Mouse (Mus musculus) left cerebral cortex, adult 11 months (tissue): ENCODE measurements around the gene Ccdc146.
A peak's percentile ranks its signal among the peaks of the same experiment; 100 is the strongest.
"Not testable (repeated sequence)": the region's sequence is repeated elsewhere in the genome, so short reads cannot be mapped to it uniquely, and the experiment has no call there.

Experiments
- DNase-seq: peaks from one replicate; pipeline ENCODE4 v3.0.0; 2022; ENCODE audit warnings: low spot score

The Ccdc146 gene

DNA sequence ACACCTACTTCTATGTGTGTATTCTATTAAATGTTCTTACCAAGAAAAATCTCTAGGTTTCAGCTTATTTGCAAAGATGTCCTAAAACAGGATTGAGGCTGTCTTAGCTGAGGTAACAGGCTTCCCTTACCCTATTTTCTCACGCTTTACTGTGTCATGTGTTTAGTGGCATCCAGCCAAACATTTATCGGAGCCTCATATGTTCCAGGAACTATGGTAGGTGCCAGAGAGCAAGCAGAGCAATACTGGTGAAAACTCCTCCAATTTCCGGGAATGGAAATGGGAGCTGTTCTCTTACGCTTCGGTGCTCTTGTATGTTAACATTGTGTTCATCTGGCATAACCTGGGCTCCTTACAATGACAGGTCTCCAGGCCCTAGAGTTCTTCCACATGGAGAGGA, 92.8 kb downstream of the Ccdc146 start:
- no peak for DNase-seq

DNA sequence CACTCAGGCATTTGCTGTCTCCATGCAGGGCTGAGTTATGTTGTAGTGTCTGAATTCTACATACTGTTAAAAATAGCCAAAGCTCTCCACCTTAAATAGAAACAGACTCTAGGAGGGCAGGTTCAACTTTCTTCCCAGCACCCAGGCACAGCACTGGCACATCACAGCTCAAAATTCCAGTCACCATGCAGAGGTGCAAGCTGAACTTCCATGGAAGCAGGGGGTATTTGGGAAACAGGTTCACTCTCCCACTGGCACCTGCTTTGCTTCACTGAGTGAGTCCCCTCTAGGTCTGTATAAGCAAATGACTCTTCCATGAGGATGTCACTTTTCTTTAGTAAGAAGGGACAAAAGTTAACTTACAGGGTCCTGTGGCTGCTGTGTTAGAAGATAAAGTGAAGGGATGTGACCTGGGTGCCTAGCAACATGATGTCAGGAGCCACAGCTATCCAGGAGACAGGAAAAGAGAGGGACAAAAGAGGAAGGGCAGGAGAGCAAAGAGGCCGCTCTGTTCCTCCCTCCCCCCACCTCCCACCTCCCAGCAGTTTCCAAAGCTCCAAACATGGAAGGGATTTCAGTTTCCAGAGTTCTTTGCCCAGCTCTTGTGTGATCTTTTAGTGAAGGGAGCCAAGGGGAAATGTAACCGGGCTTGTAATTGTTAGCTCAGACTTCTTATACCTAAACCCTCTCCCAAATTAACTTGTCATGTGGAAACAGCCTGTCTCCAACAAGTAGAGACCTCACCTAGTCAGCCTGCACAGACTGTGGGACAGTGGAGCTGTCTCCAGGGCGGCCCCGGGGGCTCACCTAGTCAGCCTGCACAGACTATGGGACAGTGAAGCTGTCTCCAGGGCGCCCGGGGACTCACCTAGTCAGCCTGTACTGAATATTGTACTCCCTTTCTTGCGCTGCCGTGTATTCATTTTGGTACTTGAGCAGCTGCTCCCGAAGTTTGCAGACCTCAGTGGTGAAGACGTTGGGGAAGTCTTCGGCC, 94.5 kb downstream of the Ccdc146 start:
- DNase-seq: no peak

DNA sequence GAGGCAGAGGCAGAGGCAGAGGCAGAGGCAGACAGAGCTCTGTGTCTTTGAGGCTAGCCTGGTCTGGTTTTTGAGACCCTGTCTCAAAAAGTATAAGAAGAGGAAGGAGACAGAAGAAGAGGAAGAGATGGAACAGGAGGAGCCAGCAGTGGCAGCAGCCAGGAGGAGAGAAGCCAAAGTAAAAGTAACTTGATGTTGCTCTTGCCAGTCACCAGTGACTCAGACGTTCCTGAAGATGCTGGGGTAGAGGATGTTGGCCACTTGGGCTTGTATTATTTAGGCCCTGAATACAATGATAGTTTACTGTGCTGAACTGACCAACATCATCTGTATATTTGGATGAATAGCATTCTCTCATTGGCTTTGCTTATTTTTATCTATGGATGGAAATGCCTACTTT, 95.9 kb downstream of the Ccdc146 start:
- DNase-seq: no peak

DNA sequence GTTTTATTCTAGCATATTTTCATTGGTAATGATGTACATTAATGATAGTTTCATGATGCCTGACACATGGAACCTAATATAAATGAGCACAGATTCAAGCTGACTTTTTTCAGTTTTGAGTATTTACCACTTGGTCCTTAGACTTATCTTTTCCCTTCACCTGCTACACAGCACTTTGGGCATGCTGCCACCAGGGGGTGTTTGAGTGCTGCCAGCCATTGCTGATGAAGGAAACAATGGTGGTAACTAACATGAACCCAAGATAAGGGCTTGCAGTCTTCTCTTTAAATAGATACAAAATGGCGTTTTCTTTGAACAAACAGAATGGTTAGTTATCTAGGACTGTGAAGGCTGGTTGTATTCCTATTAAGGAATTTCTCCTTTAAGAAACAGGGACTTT, 98.0 kb downstream of the Ccdc146 start:
- DNase-seq: no peak

DNA sequence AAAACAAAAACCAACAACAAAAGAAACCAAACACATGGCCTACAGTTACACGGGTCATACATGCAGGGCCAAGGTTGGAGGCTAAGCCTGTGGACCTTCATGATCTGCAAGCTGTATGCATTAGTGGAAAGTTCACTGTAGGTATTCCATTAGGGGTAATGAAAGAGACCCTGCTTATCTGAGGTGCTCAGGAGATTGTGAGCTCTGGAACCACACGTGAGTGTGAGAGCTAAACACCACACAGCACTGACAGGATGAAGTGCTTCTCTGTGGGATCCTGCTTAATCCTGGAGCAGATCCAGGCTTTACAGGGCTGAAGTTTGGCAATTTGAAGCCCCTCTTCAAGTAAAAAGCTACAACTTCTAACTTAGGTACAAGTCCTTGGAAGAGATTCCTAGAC, 104.3 kb downstream of the Ccdc146 start:
- no peak for DNase-seq

DNA sequence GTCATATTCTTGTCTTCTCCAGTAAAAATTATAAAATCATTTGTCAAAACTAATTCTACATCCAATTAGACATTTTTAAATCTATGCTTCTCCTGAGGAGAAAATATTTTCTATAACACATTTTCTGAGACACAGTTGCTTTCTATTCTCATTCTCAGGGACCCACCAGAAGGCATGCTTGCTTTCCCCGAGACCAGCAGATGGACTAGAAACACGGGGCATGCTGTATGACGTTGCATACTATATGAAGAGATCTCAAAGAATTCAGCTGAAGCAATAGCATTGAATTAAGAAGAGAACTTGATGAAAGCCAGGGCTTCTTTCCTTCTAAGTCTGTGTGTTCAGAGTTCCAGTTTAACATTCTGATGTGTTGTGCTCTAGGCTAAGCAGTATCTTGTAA, 109.8 kb downstream of the Ccdc146 start:
- DNase-seq: no peak

DNA sequence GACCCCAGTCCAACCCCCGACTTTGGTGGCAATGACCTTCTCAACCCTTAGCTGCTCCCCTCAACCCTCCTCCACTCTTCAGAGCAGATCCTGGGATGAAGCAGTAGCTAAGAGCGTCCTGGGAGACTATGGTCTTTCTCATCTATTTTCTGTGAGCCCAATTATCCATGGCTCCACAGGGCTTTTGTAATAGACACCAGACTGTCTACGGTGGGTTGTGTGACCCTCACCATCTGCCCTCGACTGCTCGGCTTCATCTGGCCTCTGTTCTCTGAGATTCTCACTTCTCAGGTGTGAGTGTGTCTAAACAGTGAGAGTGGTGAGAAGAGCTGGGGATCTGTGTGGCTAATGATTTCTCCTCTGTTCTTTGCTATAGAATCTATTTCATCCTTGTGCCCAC, 117.3 kb downstream of the Ccdc146 start:
- DNase-seq: no peak

DNA sequence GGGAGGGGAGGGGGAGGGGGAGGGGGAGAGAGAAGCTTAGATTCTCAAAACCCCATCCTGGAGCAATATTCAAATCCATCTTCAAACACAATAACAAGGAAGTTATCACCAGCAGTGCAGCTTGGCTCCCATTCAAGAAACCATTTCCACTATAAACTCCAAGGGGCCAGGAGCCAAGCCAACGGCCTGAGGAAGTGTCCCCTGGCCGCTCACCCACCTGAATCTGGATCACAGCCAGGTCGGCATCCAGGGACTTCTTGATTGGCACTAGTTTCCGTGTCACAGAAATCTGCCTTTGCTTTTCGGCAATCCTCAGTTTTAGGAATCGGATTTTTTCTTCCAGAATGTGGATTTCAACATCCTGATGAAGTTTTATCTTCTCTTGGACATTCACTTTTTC, 123.5 kb downstream of the Ccdc146 start:
- DNase-seq: no peak

DNA sequence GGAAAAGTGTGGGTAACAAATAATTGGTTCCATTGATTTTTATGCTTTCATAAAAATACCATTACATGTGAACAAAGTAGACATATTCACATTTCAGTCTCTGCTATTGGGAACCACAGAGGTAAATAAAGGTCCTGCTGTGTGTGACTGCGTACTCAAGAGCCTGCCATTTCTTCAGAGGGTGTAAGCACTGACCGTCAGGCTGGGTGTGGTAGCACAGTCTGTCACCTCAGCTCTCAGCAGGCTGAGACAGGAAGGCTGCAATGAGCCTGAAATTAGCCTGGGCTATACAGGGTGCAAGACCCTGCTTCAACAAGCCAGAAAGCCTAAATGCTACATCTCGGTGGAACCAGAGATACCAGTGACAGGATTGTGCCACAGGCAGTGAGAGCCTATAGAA, 124.4 kb downstream of the Ccdc146 start:
- DNase-seq: no peak

DNA sequence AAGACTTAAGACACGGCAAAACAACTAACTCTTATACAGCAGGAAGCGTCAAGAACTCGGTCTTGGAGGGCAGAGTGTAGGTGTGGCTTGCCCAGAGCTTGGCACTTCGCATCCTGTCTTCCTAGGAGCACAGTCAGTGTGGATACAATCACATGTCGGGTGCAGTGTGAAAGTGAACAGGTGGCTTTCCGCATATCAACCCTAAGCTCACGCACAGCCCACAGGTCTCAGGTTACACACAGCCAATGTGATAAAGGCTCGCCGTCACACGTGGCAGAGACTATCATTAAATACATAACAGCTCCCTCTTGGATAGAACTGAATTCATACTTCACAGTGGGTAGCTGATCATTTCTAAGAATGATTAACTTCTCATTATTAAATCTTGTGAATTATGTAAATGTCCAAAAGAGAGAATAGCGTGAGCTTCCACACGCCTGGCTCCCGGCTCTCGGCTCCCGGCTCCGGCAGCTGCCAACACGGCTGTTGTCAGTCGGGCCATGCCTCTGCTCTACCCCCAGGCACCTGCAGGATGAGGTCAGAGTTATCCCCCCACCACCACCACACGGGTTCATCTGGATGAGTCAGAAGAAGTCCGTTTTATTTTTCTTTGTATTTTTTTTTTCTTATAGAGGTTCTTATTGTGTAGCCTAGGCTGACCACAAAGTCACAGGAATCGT, 125.3 kb downstream of the Ccdc146 start:
- DNase-seq: no peak

DNA sequence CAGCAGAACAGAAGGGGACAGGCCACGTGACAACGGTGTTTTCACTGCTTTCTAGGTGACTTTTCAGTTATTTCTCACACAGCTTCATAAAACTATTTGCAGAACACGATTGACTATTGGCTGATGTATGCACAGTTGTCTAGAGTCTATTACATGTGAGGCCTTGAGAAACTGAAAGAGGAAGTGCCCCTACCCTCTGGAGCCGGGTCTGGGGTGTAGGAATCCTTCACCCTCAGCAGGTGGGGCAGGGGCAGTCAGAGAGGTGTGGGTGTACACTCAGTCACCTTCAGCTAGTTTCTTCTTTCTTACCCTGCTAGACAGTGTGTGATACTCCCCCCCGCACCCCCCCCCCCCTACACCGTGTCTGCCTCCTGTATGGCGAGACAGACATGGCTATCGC, 128.8 kb downstream of the Ccdc146 start:
- DNase-seq: no peak

DNA sequence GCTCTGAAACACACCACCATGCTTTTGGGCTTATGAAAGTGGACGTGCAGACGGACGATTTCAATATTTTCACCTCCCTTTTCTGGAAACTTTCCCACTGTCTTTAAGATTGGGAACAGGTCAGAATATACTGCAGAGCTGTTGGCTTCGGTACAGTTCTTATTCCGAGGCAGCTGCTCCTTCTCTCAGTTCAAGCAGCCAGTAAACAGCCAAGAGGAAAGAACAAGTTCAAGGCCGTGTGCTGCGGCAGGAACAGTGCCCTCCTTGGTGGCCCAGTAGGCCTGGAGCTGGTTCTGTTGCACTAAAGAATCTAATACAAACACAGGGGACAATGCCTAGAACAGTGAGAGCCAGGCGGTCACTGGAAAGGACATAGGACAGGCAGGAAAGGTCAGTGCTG, 133.9 kb downstream of the Ccdc146 start:
- DNase-seq: no peak

DNA sequence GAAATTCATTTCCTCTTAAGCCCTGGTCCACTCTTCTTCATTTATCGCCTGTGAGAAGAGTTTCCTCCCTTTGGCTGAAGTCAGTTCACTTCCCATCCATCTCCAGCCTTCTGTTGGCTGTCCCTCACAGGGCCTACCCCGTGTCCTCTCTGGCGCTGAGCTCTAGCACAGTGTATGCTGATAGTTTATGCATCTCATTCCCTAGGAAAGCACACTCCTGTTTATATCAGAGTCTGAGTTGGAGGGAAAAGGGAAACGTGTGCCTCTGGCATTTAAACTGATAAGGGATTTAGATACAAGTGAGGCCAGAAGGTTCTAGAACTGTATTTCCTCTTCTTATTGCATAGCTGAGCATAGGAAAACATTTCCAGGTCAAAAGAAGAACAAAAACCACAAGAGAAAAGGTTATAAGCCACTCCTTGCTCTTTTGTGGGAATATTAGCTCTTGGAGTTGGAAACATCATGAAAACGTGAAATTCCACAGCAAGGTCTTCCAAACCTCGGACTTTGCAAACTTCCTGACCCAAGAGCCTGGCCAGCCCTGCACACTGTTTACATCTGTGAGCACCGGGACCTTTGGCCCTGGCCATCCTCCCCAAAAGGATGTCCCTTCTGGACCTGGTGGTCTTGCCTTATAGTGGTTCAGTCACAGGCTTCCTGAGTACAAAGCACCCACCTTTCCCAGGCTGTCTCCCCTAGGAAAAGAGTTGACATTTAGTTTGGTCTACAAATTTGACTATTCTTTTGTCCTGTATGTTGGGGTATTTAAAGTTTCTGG, 135.6 kb downstream of the Ccdc146 start:
- DNase-seq: no peak

DNA sequence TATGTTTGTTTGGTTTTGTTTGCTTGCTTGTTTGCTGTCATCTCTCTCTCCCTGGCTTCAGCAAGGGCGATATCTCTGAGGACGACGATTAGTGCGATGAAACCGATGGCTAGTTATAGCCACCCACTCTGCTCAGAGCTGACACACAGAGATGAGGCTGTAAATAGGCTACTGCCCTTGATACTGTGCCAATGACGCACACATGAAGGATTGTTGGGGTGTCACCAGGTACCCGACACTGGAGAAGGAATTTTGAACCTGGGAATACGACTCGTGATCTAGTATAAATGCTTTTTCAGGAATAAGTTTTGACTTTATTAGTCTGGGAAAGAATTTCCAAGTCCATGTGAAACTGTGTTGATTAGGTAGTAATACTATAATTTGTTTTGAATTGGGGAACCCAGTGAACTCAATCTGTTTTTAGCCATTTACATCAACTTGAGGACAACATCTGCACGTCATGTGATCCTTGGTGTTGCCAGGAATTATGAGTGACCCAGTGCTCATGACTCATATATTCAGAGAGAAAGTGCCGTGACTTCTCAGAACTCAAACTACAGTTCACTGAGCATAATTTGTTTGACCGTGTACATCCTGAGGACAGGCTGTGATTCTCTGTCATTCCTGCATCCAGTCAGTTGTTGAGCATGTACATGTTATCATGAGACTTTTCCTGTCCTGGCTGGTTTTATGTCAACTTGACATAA, 141.0 kb downstream of the Ccdc146 start:
- DNase-seq: no peak

DNA sequence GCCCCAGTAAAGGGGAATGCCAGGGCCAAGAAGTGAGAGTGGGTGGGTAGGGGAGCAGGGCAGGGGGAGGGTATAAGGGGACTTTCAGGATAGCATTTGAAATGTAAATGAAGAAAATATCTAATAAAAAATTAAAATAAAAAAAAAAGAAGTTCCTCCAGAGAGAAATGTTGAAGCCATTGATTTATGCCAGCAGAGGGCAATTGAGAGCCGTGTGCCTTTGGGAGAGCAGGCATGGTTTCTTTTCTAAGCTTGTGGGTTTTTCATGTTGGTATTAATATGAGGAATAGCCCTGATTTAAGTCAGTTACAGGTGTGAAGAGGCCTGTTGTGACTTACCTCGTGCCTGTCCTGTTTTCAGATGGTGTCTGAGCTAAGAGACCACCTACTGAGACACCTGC, 146.8 kb downstream of the Ccdc146 start:
- not testable (repeated sequence) for DNase-seq

DNA sequence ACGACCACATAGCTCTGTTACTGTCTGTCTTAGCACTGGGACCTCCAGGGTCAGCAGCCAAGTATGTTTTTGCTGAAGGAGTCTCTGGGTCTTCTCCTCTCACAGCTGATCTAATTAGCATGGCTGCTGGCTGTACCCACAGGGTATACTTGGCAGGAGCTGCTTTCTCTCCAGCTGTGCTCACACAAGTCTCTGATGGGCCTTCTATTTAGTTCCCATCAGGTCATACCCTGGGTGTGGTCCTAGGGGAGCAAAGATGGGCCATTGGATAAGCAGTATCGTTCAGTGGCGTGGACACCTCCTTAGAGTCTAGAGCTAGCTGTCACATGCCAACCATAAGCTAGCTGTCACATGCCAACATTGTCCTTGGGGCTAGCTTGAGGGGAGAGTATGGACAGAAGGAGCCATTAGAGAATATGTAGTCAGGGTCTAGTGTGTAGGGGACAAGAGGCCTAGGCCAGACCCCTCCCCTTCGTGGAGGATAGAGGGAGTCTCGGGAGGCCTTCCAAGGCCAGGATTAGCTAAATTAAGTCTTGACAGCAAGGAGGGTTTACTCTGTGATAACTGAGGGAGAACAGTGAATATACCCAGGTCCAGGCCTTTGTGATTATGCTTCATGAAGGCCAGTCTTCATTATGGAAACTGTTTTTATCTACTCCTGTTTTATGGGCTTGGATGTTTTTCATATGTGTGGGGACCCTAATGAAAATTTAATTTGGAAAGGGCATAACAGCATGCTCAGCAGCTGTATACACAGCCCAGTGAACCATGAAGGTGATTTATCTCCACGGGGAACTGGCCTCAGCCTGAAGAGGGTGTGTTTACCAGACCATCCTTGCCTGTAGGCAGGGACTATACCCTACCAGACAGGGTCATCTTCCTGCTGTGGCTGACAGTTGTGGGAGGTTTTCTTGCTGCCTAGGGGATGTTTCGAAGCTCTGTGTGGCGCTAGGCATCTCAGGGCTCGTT, 152.8 kb downstream of the Ccdc146 start:
- DNase-seq: no peak

DNA sequence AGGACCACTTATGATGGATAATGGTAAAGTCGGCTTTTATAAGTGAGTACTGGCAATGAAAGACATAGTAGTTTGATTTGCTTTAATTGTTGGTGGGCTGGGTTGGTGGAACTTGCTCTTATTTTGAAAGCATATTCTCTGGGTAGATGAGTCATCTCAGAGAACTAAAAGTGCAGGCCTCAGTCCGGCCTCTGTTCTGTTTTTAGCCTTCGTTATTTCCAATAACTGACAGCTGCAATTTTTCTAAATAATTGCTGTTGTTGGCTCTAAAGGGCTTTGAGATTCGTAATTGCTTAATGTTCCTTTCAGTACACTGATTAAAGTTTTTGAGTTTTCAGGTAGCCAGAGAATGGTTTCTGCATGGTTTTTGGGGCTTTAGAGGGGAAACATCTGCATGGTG, 153.7 kb downstream of the Ccdc146 start:
- no peak for DNase-seq

DNA sequence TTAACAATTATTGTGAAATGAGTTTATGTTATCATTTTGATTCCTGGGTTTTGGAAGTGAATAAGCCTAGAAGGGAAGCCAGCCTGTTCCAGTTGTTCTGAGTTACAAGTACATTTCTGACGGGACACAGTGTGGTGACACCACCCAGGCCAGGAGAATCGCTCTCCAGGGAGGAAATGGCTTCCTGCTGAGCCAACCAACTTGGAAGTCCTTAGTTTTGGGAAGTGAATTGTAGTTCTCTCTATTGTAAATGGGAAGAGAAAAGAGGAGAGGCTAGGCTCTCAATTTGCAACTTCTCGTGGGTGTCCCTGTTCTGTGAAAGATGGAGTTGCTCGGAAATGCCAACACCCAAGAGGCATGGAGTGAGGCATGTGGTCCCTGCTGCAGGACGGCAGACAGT, 155.0 kb downstream of the Ccdc146 start:
- no peak for DNase-seq

DNA sequence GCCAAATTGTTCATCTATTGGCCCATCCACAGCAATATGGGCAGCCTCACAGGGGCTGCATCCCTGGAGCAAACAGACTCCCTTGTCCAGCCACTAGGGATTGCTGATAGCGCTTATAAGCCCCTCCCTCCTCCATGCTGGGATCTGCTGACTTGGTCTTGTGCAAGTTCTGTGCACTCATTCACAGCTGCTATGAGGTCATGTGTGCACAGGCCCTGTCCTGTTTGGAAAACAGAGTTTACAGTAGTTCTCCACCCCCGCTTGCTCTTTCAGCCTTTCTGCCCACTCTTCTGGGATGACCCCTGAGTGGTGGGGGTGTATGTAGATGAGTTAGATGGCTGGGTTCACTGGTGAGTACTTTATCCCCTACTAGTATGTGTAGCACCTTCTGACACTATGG, 157.4 kb downstream of the Ccdc146 start:
- DNase-seq: no peak

DNA sequence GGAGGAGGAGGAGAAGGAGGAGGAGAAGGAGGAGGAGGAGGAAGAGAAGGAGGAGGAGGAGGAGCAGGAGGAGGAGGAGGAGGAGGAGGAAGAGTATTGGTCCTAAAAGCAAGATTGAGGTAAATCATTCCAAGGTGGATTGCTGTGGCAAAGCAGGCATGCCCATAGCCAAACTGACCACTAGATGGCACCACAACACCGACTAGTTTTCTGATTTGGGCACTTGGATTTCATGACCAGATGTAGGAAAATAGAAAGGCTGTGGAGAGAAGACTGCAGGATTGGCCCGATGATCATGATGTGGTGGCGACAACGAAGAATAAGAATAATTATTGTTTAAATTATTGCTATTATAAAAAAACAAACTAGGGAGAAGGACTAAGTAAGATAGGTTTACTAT, 159.4 kb downstream of the Ccdc146 start:
- peak; percentile 62 for DNase-seq
